Mouse (Mus musculus) right cerebral cortex, postnatal 25 days (tissue): ENCODE results near the gene Ccnjl.

ENCODE experiments used
- DNase-seq: peaks from one replicate; pipeline ENCODE4 v3.0.0; 2022

Gene Ccnjl

GRCm38 (mm10) chr11:43528078-43528682 lies 404 bp upstream of the Ccnjl start:
- DNase-seq: peak; percentile 73

- DNase-seq: no peak
Observed at GRCm38 (mm10) chr11:43530043-43530442, 1.5 kb downstream of the Ccnjl start.

DNA sequence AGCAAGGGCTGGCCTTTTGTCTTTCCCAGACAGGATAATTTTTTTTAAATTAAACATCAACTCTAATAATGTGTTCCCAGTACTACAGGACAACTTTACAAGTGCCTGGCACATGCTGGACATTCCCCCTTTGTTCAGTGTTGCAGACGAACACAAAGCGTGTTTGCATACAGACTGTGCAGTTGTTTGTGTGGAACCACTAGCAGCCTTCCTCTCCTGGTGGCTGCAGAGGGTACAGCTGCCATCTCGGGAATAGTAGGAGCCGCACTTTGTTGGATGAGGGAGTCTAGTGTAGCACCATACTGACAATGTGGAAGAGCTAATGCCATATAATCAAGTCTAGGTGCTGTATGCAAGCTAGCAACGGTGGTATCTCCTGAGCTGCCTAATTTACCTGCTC lies 3.0 kb downstream of the Ccnjl start:
- no peak for DNase-seq

GRCm38 (mm10) chr11:43537074-43537473 lies 8.5 kb downstream of the Ccnjl start:
- no peak for DNase-seq

- no peak for DNase-seq
Observed at GRCm38 (mm10) chr11:43539863-43540262, 11.3 kb downstream of the Ccnjl start.

DNA sequence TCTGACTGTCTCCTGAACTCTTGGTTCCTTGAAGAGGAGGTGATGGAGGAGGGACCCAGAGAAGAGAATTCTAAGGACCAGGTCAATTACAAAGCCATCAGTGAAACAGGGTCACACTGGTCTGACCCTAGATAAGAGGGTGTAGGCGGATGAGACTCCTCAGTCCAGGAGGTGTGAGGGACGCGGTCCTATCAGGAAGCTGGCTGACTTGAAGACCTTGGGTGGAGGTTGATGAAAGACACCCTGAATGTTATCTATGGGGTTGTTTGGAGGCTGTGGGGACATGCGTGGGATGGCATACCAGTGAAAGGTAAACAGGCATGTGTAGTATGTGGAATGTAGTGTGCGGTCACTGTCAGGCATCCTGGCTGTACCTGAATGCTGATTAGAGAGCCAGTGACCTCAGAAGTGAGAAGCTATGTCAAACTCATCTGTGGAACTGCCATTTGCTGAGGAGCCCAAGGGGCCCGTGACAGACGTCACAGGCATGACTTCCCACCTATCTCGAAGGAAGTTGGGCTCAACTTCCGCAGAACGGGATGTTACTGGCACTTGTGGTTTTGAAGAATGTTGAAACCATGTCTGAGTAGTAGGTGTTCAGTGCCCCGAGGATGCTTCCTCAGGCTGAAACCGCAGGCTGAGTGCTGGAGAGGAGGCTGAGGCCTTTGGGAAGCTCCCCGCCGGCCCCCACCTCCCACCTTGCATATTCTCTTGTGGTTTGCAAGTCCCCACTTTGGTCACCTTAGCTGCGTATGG lies 15.3 kb downstream of the Ccnjl start:
- DNase-seq: no peak

- no peak for DNase-seq
Observed at GRCm38 (mm10) chr11:43544819-43545218, 16.2 kb downstream of the Ccnjl start.

DNA sequence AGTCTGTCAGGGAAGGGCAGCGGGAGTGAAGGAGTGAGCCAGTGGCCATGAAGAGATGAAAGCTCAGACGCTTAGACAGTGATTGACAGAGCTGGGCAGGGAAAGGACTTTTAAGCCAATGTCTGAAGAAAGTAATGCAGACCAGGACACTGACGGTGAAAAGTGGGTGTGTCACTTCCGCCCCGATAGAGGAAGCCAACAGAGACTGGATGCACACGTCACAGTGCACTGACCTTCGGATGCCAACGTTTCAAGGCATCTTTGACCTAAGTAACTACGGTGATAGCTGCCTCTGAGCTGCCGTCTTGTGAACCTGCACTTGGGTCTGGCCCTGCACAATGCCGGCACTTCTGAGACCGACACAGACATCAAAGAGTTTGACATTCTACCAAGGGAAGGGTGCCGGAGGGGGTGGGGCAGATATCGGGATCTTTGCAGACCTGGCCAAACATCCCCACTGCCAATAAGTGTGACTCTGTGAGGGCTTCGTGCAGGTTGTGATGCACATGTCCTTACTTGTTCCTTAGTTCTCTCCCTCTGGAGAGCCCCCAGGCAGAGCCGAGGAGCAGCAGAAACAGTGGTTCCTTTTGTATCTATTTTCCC lies 17.4 kb downstream of the Ccnjl start:
- DNase-seq: no peak

GRCm38 (mm10) chr11:43546678-43547077 lies 18.1 kb downstream of the Ccnjl start:
- no peak for DNase-seq

- peak; percentile 37 for DNase-seq
Observed at GRCm38 (mm10) chr11:43548148-43548547, 19.6 kb downstream of the Ccnjl start.

DNA sequence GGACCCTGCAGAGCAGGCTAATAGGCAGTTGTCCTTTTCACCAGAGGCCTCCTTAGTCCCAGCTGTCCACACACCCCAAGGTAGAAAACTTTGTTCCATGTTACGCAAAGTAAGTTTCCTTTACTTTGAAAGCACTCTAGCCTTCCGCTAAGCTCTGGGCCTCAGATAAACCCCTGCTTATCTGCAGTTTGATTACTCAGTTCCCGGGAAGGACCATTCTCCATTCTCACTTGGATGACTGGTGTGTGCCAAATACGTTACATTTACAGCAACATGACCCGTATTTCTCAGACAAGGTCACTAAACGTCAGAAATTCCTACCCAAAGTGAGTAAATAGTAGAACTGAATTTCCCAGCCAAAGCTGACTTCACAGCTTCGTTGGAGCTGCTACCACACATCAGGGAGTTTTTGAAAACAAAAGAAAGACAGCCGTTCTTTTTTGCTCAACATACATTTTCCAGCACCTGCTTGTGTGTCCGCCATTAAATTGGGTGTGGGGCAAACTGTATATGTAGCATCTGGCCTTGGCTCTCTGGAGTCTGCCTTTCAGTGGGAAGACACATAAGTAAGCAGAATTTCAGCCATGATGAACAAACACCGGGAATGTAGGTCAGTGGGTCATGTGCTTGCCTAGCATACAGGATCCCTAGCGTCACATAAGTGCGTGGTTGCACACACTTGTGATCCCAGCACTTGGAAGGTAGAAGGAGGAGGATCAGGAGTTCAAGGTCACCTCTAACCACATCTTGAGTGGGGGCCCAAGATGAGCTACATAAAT lies 20.3 kb downstream of the Ccnjl start:
- no peak for DNase-seq

GRCm38 (mm10) chr11:43549701-43550100 lies 21.1 kb downstream of the Ccnjl start:
- no peak for DNase-seq

DNA sequence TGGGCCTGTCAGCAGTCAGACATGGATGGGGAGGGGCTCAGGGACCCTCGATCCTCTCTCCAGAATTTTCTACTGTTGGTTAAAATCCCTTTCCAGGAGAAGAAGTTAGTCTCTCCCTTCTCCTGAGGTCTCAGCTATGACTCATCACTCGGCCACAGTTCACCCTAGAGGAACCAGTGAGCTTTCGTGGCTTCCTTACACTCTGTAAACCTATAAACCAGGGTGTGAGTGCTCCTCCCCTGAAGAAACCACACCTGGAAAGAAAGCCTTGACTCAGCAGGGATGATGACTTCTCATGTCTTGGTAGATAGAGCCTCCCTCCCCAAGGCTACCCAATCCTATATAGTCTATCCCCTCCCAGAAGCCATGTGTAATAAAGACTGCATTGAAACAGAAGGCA lies 23.2 kb downstream of the Ccnjl start:
- DNase-seq: no peak

DNA sequence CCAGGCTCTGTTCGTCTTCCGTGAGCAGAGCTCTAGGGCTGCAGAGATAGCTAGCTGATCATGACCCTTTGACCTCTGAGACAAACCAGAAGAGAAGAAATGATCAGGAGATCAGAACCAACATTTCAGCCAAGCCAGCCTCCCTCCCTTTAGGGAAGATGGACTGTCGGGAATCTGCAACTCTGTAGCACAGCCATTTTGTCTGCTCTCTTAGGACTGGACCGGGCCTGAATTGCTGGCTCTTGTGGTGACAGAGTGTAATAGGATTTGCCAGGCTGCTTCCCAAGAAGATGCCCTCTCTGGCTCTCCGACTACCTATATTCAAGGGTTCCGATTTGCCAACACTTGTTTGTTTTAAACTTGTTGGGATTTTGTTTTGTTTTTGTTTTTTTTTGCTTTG lies 24.1 kb downstream of the Ccnjl start:
- DNase-seq: no peak

DNA sequence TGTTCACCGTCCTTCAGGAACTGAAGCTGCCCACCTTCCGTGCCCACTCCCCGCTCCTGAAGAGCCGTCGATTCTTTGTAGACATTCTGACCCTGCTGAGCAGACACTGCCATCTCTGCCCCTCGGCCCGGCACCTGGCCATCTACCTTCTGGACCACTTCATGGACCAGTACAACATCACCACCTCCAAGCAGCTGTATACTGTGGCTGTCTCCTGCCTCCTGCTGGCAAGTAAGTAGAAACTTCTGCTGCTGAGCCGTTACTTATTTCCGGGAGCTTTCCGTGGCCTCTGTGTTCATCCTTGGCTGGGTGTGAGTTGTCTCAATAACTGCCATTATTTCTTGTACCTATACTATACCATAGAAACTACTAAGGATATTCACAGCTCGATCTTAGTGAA lies 28.0 kb downstream of the Ccnjl start:
- no peak for DNase-seq

DNA sequence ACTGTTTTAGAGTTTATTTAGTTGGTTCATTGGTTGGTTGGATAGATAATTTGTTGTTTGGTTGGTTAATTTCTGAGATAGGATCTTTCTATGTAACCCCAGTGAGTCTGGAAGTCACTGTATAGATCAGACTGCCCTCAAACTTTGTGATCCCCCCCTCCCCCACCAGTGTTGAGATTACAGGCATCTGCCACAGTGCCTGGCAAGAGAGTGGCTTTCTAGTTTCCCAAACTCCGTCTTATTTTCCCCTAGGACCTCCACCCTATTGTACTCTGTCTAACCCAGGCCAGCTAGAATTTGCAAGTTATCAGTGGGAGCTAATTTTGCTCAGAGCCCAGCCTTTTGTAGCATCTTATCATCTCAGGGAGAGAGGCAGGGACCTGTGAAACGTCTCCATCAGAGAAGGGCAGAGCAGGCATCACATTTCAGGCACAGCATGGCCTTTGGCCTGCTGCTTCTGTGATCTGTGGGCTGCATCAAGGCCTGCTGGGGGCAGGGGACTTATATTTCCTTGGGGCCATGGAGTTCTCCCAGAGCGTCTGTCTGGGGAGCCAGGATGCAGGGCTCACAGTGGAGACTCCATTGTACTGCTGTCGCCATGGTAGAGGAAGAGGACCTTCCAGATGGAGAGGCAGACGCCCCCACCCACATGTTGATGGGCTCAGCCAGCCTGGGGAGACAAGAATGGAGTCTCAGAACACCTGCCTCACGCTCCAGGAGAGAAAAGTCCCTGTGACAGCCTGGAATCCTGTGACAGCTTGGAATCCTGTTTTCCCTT lies 31.1 kb downstream of the Ccnjl start:
- DNase-seq: peak; percentile 74

GRCm38 (mm10) chr11:43563654-43564244 lies 35.2 kb downstream of the Ccnjl start:
- DNase-seq: no peak

DNA sequence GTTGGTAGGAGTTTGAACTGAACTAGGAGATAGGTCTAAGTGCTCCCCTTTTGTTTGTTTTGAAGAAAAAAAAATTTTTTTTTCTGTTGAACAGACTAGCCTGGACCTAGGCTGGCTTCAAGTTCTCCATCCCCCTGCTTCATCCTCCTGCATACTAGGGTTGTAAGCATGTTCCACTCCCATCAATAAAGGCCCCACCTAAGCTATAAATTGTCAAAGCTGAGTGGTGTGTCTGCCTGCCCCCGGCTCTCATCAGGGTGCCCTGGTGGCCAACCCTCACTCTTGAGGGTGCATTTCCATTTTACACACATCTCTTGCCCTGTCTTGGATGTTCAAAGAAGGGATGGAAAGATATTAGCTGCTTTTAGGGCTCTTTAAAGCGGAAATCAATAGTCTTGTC lies 36.8 kb downstream of the Ccnjl start:
- no peak for DNase-seq

- no peak for DNase-seq
Observed at GRCm38 (mm10) chr11:43565852-43566251, 37.3 kb downstream of the Ccnjl start.

GRCm38 (mm10) chr11:43566696-43567095 lies 38.1 kb downstream of the Ccnjl start:
- DNase-seq: no peak

DNA sequence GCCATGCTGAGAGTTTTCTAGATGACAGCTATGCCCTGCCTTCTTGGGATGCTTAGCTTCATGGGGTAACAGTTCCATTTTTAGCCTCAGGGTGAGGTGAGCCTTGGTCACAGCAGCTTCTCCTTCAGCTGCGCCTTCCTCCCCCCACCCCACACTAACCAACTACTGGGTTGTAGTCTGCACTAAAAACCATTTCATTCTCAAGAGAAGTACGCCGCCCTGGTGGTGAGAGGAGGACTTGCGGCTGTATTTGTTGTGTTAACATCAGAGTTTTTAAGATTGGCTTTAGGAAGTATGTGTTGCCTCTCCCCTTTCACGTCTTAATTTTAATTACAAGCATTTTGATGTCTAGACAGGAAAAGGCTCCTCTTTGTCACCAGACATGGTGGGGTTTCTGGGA lies 39.7 kb downstream of the Ccnjl start:
- no peak for DNase-seq

- no peak for DNase-seq
Observed at GRCm38 (mm10) chr11:43569188-43569587, 40.6 kb downstream of the Ccnjl start.
